Mouse (Mus musculus): ENCODE data around the gene Tbc1d15. TPM values are rescaled to one million over a fixed set of nuclear protein-coding genes. Genes with fewer than 3 reads are reported as not detected.

Gene Tbc1d15
- polyA plus RNA-seq, 1 experiment from 2014 or later, result 33.5 TPM

- Histone ChIP-seq H3K9ac (ENCODE audit: low read depth, low read length) (no peak overlapping the region), H3K4me2 (ENCODE audit: low read depth, low read length) (no peak overlapping the region), H3K4me3 (ENCODE audit: low read depth, low read length) (no peak overlapping the region), H3K27ac (ENCODE audit: low read length) (no peak overlapping the region), H3K36me3 (ENCODE audit: control insufficient read depth, insufficient read depth) (peaks cover 8% of the 10 kb centered on the region), H3K4me1 (ENCODE audit: control insufficient read depth, low read depth, low read length) (no peaks in the 10 kb centered on the region), H3K9me3 (replicated peaks; ENCODE audit: control insufficient read depth, low read length) (no peaks in the 10 kb centered on the region), H3K27me3 (ENCODE audit: control insufficient read depth, insufficient read depth, low read depth, low read length) (no peaks in the 10 kb centered on the region)
- no peak for ATAC-seq (ENCODE audit: low read depth)
- 61% methylated on average over 10 of the region's 10 CpGs for WGBS (ENCODE audit: insufficient replicate concordance)
Observed at GRCm38 (mm10) chr10:115284170-115284569, 32.9 kb upstream of the Tbc1d15 start.

GRCm38 (mm10) chr10:115281381-115281780 is 30.1 kb upstream of the Tbc1d15 start:
- Histone ChIP-seq H3K27ac (ENCODE audit: low read length) (no peak overlapping the region), H3K4me1 (ENCODE audit: control insufficient read depth, low read depth, low read length) (no peaks in the 10 kb centered on the region), H3K9ac (ENCODE audit: low read depth, low read length) (no peak overlapping the region), H3K27me3 (ENCODE audit: control insufficient read depth, insufficient read depth, low read depth, low read length) (no peaks in the 10 kb centered on the region), H3K4me3 (ENCODE audit: low read depth, low read length) (no peak overlapping the region), H3K9me3 (replicated peaks; ENCODE audit: control insufficient read depth, low read length) (no peaks in the 10 kb centered on the region), H3K4me2 (ENCODE audit: low read depth, low read length) (no peak overlapping the region), H3K36me3 (ENCODE audit: control insufficient read depth, insufficient read depth) (peaks cover 3% of the 10 kb centered on the region)
- ATAC-seq (ENCODE audit: low read depth), result no peak
- WGBS (ENCODE audit: insufficient replicate concordance), result 81% methylated on average over 10 of the region's 10 CpGs

GRCm38 (mm10) chr10:115271649-115272048 is 20.4 kb upstream of the Tbc1d15 start:
- no peak overlapping the region for H3K4me3 ChIP-seq (ENCODE audit: low read depth, low read length)
- H3K27ac ChIP-seq (ENCODE audit: low read length), result no peak overlapping the region
- 50% methylated on average over 5 of the region's 5 CpGs for WGBS (ENCODE audit: insufficient replicate concordance)
- no peaks in the 10 kb centered on the region for H3K36me3 ChIP-seq (ENCODE audit: control insufficient read depth, insufficient read depth)
- H3K9ac ChIP-seq (ENCODE audit: low read depth, low read length), result no peak overlapping the region
- no peak overlapping the region for H3K4me2 ChIP-seq (ENCODE audit: low read depth, low read length)
- H3K27me3 ChIP-seq (ENCODE audit: control insufficient read depth, insufficient read depth, low read depth, low read length), result no peaks in the 10 kb centered on the region
- H3K9me3 ChIP-seq (replicated peaks; ENCODE audit: control insufficient read depth, low read length), result no peaks in the 10 kb centered on the region
- ATAC-seq (ENCODE audit: low read depth), result no peak
- H3K4me1 ChIP-seq (ENCODE audit: control insufficient read depth, low read depth, low read length), result no peaks in the 10 kb centered on the region

GRCm38 (mm10) chr10:115270612-115271390 is 19.5 kb upstream of the Tbc1d15 start:
- Histone ChIP-seq H3K9me3 (replicated peaks; ENCODE audit: control insufficient read depth, low read length) (no peaks in the 10 kb centered on the region), H3K27me3 (ENCODE audit: control insufficient read depth, insufficient read depth, low read depth, low read length) (no peaks in the 10 kb centered on the region), H3K36me3 (ENCODE audit: control insufficient read depth, insufficient read depth) (no peaks in the 10 kb centered on the region), H3K27ac (ENCODE audit: low read length) (no peak overlapping the region), H3K4me3 (ENCODE audit: low read depth, low read length) (no peak overlapping the region), H3K4me1 (ENCODE audit: control insufficient read depth, low read depth, low read length) (no peaks in the 10 kb centered on the region), H3K4me2 (ENCODE audit: low read depth, low read length) (no peak overlapping the region), H3K9ac (ENCODE audit: low read depth, low read length) (no peak overlapping the region)
- whole genome bisulfite sequencing (ENCODE audit: insufficient replicate concordance), result 70% methylated on average over 12 of the region's 12 CpGs
- no peak for ATAC-seq (ENCODE audit: low read depth)

- H3K4me2 ChIP-seq (ENCODE audit: low read depth, low read length), result no peak overlapping the region
- H3K27me3 ChIP-seq (ENCODE audit: control insufficient read depth, insufficient read depth, low read depth, low read length), result no peaks in the 10 kb centered on the region
- no peaks in the 10 kb centered on the region for H3K4me1 ChIP-seq (ENCODE audit: control insufficient read depth, low read depth, low read length)
- H3K27ac ChIP-seq (ENCODE audit: low read length), result 0 out of 2 replicates have a peak overlapping the region, but pooled peaks have one; percentile 51
- H3K36me3 ChIP-seq (ENCODE audit: control insufficient read depth, insufficient read depth), result no peaks in the 10 kb centered on the region
- no peak overlapping the region for H3K9ac ChIP-seq (ENCODE audit: low read depth, low read length)
- H3K9me3 ChIP-seq (replicated peaks; ENCODE audit: control insufficient read depth, low read length), result no peaks in the 10 kb centered on the region; the same call in 1 of the 2 replicates
- H3K4me3 ChIP-seq (ENCODE audit: low read depth, low read length), result 0 out of 2 replicates have a peak overlapping the region, but pooled peaks have one; percentile 28
- peak; percentile 59 for ATAC-seq (ENCODE audit: low read depth)
- 42% methylated on average over 5 of the region's 5 CpGs for WGBS (ENCODE audit: insufficient replicate concordance)
Observed at GRCm38 (mm10) chr10:115262926-115263562, 11.8 kb upstream of the Tbc1d15 start.

GRCm38 (mm10) chr10:115262261-115262660 is 11.0 kb upstream of the Tbc1d15 start:
- no peak overlapping the region for H3K4me2 ChIP-seq (ENCODE audit: low read depth, low read length)
- ATAC-seq (ENCODE audit: low read depth), result peak; percentile 57; the same call in 1 of the 2 replicates

GRCm38 (mm10) chr10:115261428-115261827 is 10.2 kb upstream of the Tbc1d15 start:
- Histone ChIP-seq H3K4me1 (ENCODE audit: control insufficient read depth, low read depth, low read length) (no peaks in the 10 kb centered on the region), H3K9ac (ENCODE audit: low read depth, low read length) (no peak overlapping the region), H3K4me3 (ENCODE audit: low read depth, low read length) (no peak overlapping the region), H3K36me3 (ENCODE audit: control insufficient read depth, insufficient read depth) (no peaks in the 10 kb centered on the region), H3K27me3 (ENCODE audit: control insufficient read depth, insufficient read depth, low read depth, low read length) (no peaks in the 10 kb centered on the region), H3K4me2 (ENCODE audit: low read depth, low read length) (no peak overlapping the region), H3K9me3 (replicated peaks; ENCODE audit: control insufficient read depth, low read length) (no peaks in the 10 kb centered on the region; the same call in 1 of the 2 replicates), H3K27ac (ENCODE audit: low read length) (no peak overlapping the region)
- WGBS (ENCODE audit: insufficient replicate concordance), result 64% methylated on average over 3 of the region's 3 CpGs
- no peak for ATAC-seq (ENCODE audit: low read depth)

More at GRCm38 (mm10) chr10:115262261-115262660, 11.0 kb upstream of the Tbc1d15 start:
- Histone ChIP-seq H3K9ac (ENCODE audit: low read depth, low read length) (no peak overlapping the region), H3K4me3 (ENCODE audit: low read depth, low read length) (no peak overlapping the region), H3K27ac (ENCODE audit: low read length) (no peak overlapping the region), H3K9me3 (replicated peaks; ENCODE audit: control insufficient read depth, low read length) (no peaks in the 10 kb centered on the region; the same call in 1 of the 2 replicates), H3K4me1 (ENCODE audit: control insufficient read depth, low read depth, low read length) (no peaks in the 10 kb centered on the region), H3K36me3 (ENCODE audit: control insufficient read depth, insufficient read depth) (no peaks in the 10 kb centered on the region), H3K27me3 (ENCODE audit: control insufficient read depth, insufficient read depth, low read depth, low read length) (no peaks in the 10 kb centered on the region)
- 71% methylated on average over 2 of the region's 2 CpGs for WGBS (ENCODE audit: insufficient replicate concordance)

- Histone ChIP-seq H3K9ac (ENCODE audit: low read depth, low read length) (no peak overlapping the region), H3K27me3 (ENCODE audit: control insufficient read depth, insufficient read depth, low read depth, low read length) (no peaks in the 10 kb centered on the region), H3K4me1 (ENCODE audit: control insufficient read depth, low read depth, low read length) (peaks cover 7% of the 10 kb centered on the region), H3K9me3 (replicated peaks; ENCODE audit: control insufficient read depth, low read length) (no peaks in the 10 kb centered on the region; the same call in 1 of the 2 replicates), H3K36me3 (ENCODE audit: control insufficient read depth, insufficient read depth) (no peaks in the 10 kb centered on the region), H3K4me2 (ENCODE audit: low read depth, low read length) (no peak overlapping the region), H3K4me3 (ENCODE audit: low read depth, low read length) (no peak overlapping the region), H3K27ac (ENCODE audit: low read length) (no peak overlapping the region)
- no peak for ATAC-seq (ENCODE audit: low read depth)
- WGBS (ENCODE audit: insufficient replicate concordance), result 52% methylated on average over 5 of the region's 5 CpGs
Observed at GRCm38 (mm10) chr10:115256162-115256561, 4.9 kb upstream of the Tbc1d15 start.

- no peaks in the 10 kb centered on the region for H3K9me3 ChIP-seq (replicated peaks; ENCODE audit: control insufficient read depth, low read length)
- H3K27me3 ChIP-seq (ENCODE audit: control insufficient read depth, insufficient read depth, low read depth, low read length), result no peaks in the 10 kb centered on the region
- no peak overlapping the region for H3K4me3 ChIP-seq (ENCODE audit: low read depth, low read length)
- 35% methylated on average over 3 of the region's 3 CpGs for WGBS (ENCODE audit: insufficient replicate concordance)
- no peaks in the 10 kb centered on the region for H3K36me3 ChIP-seq (ENCODE audit: control insufficient read depth, insufficient read depth)
- ATAC-seq (ENCODE audit: low read depth), result no peak
- H3K9ac ChIP-seq (ENCODE audit: low read depth, low read length), result no peak overlapping the region
- no peak overlapping the region for H3K27ac ChIP-seq (ENCODE audit: low read length)
- H3K4me1 ChIP-seq (ENCODE audit: control insufficient read depth, low read depth, low read length), result peaks cover 18% of the 10 kb centered on the region
- H3K4me2 ChIP-seq (ENCODE audit: low read depth, low read length), result no peak overlapping the region
Observed at GRCm38 (mm10) chr10:115253521-115253920, 2.3 kb upstream of the Tbc1d15 start.

All from liver, embryonic 16.5 days (tissue).